Mouse (Mus musculus): ENCODE data around the gene Hoxa1.

DNA sequence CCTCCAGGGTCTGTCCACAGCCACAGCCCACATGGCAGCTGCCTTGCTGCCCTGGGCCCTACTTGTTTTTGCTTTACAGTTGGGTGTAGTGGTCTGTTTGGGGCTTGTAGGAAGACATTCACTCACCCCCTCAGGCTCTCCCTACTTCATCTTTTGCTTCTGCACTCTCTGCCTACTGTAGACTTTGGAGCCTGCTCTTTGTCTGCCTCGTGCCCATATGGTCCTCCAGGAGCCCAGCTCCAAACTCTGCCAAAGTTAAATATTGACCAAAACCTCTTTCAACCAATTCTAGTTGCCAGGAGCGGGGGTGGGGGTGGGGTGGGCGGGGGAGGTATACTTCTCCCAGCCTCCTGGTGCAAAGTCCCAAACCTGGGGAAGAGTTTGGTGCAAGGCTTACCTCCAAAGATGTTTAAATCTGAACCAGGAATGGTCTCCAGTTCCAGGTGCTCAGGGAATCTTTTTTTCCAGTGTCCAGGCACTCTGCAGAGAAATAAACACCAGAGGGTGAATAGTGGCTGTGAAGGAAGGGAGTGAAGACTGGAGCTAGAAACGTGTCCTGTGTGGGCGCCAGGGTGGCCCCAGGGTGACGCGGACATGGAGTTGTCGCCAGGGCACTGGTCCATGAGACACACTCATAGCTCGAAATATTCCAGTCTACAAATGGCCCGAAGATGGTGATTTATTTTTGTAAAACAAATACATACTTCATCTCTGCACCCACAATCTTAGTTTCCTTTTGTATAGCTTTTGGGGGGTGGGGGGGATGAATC is 25.4 kb upstream of the Hoxa1 start:
- no peak for TF ChIP-seq CTCF (IDR thresholded peaks at IDR 0.05; ENCODE audit: borderline replicate concordance, insufficient read depth, low read length)
- TF ChIP-seq POLR2A (IDR thresholded peaks at IDR 0.05; ENCODE audit: low read depth, low read length) = no peak
